Mouse (Mus musculus) testis, postnatal 14 days (tissue): Measurements from ENCODE around the gene Rfx2.

Experiments
- DNase-seq: peaks from one replicate; pipeline ENCODE4 v3.0.0; 2021; ENCODE audit warnings: low spot score

The Rfx2 gene

DNA sequence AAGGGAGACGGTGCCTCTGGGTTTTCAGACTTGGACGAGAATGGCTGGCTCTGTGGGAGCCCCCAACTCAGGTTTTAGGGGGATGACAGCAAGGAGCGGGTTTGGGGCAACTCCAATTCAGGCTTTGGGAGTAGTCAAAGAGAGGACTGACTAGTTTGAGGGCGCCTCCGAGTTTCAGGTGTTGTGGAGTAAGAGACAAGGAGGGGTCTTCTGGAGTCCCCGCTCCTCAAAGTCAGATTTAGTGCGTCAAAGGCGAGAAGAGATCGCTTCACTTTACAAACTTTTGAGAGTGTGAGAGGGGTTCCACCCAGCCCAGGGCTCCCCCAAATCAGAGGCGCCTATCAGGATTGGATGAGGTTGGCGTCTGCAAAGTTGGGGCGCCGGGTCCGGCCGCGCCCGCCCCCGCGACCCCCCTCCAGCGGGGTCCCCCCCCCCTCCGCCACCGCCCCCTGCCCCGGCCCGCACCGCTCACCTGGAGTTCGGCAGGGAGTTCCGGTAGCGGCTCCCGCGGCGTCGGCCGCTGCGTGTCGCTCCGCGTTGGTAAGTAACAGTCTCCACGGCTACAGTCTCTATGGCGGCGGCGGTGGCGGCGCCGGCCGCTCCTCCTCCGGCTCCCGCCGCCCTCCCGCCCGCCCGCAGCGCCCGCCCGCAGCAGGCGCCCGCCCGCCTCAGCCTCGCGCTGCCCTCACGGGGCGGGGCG lies at the start of gene Rfx2:
Gene Rfx2 (minus strand): TSS at position 603 of the 700 bp plus-strand sequence.
- peak; percentile 60 for DNase-seq

DNA sequence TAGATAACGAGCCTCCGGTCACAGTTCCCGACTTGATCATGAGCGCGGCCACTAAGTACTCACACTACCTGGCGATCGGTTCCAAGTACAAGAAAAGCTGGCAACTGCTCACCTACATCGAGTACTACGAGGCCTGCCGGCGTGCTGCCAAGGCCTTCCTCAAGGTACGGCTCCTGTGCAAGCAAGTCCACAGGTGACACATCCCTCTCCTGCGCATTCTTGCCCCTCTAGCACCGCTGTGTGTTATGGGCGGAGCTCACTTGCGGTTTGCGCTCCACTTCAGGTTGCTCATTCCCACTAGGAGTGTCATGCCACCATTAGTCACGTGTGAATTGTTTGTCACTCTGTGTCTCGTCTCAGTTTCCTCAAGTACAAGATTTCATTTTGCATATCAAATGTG lies 46.6 kb upstream of the Rfx2 start:
- DNase-seq = no peak

DNA sequence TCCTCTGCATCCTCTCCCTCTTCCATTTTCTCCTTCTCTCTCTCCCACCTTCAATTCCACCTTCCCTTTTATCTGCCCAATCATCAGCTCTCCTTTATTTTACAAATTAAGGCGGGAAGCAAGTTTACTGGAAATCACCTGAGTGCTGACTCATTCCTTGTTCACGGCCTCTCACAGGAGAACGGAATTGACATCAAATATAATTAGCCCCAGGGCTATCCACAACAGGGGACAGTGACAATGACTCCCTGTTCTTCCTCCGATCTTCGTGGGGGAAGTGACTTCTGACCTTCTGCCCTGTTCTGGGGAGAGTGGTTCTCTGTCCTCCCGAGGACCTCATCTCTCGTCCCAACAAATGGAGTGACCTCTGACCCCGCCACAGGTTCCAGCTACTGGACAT lies 46.2 kb upstream of the Rfx2 start:
- no peak for DNase-seq

DNA sequence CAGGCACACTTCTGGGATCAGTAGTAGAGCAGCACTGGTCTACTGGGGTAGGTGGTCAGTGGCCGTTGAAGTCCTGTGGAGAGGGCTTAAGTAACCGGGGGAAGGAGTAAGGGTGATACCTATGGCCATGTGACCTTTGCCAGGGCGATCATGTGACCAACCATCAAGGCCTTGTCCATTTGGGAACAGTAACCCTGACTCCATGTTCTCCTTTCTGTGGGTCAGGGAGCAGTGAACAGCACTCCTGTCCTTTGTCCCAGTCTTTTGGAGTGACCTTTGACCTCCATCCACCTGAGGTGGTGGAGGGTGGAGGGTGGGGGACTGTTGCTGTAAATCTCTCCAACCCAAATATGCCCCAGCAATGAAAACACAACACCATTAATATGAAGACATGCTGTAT lies 45.7 kb upstream of the Rfx2 start:
- no peak for DNase-seq

DNA sequence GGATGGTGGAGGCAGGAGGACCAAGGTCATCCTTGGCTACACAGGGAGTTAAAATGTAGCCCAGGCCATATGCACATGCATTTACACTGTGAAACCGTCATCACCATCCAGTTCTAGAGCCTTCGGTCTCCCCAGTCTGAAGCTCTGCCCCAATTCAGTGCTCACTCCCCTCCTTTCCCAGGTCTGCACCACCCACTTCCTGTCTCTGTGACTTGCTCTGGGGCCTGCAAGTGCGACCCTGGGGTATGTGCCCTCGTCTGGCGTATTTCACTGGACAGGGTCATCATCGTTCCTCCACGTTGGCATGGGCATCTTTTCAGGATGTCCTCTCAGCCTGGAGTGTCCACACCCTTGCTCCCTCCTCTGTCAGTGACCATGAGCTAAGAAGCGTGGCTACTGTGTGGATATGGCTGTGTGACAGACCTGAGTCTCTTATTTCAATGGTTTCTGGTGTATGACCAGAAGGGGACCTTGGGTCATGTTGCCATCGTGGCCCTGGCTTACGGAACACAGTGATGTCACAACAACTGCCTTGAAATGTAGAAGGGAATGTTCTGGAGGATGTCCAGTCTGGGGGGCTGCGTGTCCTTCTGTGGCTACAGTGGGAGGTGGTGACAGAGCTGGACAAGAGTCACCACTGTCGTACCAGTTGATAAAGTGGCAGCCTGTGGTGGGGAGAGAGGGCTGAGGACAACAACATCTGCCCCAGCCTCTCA lies 44.3 kb upstream of the Rfx2 start, which contains the start of gene 1700061G19Rik:
Gene 1700061G19Rik (plus strand): TSS at position 542 of the 716 bp plus-strand sequence.
- DNase-seq = no peak

DNA sequence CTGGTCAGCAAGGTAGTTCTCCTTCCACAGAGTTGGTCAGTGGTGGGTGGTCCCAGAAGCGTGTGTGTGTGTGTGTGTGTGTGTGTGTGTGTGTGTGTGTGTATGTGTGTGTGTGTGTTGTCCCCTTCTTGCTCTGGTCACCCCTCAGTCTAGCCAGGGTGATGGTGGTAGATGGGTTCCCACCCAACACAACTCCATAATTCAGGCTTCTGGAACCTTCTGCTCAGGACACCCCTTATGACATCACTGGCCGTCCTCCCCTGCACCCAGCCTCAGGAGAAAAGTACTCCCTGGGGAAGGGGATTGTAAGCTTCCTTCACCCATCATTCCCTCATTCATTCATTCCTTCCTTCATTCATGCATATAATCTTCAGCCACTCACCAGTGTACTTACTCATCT lies 43.4 kb upstream of the Rfx2 start, which contains the start of gene Acsbg2:
Gene Acsbg2 (minus strand): TSS at position 211 of the 400 bp plus-strand sequence.
- no peak for DNase-seq

DNA sequence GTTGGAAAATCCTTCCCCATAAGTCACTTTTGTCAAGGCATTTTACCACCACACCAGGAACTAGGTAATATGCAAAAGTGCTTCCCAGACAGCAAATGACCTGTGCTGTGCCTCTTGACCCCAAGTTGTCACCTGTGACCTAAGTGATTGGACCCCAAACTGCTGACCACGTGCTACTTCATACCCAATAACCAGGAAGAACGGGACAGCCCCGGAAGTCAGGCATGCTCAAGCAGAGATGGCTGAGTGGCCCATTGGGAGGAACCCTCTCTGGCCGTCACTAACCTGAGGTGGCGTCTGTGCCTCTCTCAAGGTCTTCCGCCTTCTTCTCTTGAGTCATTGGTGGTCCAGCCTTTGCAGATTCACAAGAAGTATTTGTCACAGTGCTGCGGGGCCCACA lies 41.7 kb upstream of the Rfx2 start:
- no peak for DNase-seq

DNA sequence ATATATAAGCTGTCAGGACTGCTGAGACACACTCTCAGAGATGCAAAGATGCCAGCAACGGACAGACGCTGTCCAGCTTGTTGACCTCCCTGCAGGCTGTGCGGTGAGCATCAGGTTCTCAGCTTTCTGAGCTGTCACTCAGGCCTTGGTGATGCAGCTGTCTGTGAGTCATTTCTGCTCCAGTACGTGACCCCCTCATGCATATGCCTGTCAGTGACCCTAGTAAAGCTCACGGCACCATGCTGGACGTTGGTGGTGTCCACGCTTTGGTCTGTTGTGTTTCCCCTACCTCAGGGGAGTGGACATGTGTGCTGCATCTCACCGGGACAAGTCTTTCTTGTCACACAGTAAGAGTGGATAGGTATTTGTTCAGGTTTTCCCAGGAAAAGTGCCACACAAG lies 41.0 kb upstream of the Rfx2 start:
- no peak for DNase-seq

DNA sequence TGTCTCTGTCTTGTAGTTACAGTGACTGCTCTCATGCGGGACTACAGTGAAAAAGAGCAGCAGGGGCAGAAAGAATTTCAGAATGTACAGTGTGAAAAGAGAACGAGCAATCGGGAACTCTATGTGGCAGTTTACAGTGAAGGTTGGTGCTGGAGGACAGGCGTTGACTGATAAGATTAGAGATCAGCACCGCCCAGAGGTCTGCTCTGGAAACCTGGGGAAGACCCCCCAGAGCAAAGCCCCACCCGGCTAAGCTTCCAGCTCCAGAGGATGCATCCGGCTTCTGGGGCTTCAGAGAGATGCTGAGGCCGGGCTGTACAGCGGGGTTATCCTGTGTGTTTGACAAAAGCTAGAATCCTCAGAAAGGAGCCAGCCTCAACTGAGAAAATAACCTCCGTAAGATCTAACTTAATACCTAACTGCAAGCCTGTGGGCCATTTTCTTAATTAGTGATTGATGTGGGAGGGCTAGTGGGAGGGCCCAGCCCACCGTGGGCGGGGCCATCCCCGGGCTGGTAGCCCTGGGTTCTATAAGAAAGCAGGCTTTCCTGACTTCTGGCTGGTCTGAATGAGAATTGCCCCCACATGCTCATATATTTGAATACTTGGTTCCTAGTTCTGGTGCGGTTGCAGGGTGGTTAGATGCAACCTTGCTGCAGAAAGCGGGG lies 39.6 kb upstream of the Rfx2 start:
- DNase-seq = no peak

DNA sequence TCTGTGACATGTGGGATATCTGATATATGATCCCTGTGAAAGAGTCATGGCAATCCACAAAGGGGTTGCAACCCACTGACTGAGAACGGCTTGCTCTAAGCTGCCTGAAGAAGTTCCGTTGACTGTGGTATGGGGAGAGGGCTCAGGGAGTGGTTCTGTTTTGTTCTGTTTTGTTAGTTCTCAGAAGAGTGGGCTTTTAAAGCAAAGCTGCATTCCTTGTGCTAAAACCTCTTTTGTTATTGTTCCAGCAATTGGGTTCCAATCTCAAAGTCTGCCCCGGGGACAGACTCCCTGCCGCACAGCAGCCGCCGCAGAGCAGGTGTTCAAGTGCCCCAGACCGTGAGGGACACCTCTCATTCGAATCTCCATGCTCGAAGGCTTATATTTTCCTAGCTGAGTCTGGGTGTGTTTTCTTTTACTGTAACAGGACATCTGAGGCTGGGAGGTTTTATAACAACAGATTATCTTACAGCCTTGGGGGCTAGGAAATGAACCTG lies 38.7 kb upstream of the Rfx2 start:
- DNase-seq = no peak

DNA sequence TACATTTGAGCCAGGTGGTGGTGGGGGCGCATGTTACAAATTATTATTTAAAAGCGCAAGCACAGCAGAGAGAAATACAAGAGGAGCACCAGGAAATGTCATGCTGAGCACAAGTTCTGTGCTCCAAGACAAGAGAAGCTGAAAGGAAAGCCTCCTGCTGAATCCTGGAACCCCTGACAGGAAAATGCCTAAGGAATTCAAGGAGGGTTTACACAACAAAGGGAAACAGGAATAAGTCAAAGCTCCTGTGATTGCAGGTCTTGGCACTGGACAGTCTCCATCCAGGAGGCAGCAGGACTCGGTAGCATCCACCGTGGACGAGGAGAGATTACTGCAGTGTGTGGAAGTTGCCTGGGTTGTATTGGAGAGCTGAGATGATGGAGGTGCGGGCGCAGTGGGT lies 35.3 kb upstream of the Rfx2 start:
- DNase-seq = no peak

DNA sequence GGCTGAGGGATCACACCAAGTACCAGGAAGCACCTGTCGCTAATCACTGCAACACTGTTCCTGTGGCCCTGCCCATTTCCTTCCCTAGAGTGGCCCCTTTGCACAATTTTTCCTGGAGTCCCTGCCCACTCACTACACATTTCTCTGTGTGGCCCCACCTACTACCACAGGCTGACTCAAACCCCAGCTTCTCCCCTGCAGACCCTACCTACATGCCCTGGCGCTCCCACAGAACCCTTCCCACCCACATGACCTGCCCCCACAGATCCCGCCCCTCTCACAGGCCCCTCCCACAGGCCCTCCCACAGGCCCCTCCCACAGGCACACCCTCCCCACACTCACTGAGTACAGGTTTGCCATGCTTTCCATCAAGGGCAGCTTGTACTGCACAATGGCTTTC lies 30.4 kb upstream of the Rfx2 start:
- DNase-seq = no peak

DNA sequence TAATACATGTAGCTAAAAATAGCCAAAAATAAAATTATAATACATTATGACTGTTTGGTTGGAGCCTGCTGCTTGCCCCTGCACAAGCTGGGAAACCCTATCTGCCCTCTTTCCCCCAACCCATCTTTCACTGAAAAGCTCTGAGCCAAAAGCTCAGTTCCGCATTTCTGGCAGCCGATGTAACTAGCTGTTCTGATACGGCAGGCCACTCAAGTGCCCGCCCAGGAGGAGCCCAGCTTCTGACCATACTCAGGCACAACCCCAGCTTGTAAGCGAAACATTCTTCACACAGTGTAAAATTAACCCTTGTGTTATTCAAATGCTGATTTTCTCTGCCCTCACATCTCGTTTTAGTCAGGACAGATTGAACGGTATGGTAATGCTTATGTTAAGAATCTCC lies 28.1 kb upstream of the Rfx2 start:
- DNase-seq = no peak

DNA sequence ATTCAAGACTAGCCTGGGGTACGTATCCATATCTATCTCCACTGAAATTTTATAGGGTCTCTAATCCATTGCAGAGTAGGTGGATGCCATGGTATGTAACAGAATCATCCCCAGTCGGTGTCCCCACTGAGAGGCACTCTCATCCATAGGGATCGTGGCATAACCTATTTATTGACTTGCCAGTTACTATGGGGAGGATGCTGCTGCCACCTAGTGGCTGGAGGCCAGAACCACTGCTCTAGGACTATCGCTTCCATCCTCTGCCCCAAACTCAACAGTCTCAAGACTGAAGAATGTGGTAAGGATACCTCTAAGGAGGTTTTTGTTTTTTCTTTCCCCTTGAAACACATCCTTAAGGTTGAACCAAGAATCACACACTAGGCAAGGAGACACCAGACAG lies 27.4 kb upstream of the Rfx2 start:
- peak; percentile 55 for DNase-seq

DNA sequence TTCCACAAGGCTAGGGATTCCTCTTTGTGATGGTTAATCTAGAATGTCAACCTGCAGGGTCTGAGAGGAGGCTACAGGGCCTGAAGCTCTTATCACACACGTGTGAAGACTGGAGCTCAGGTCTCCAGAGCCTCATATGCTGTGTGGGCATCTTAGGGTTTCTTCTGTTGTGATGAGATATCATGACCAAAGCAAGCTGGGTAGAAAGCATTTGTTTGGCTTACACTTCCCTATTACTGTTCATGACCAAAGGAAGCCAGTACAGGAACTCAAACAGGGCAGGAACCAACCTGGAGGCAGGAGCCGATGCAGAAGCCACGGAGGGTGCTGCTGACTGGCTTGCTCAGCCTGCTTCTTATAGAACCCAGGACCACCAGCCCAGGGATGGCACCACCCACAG lies 24.6 kb upstream of the Rfx2 start:
- no peak for DNase-seq

DNA sequence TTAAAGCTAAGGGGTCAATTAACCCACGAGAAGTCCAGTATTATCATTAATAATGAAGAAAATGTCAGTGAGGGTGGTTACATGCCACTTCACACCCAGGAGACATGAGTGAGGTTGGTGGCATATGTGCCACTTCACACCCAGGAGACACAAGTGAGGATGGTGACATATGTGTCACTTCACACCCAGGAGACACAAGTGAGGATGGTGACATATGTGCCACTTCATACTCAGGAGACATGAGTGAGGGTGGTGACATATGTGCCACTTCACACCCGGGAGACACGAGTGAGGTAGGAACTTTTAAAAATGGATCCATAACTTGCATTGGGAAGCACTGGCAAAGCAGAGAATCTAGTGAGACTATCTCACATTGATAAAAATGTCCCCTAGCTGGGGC lies 20.4 kb upstream of the Rfx2 start:
- no peak for DNase-seq

DNA sequence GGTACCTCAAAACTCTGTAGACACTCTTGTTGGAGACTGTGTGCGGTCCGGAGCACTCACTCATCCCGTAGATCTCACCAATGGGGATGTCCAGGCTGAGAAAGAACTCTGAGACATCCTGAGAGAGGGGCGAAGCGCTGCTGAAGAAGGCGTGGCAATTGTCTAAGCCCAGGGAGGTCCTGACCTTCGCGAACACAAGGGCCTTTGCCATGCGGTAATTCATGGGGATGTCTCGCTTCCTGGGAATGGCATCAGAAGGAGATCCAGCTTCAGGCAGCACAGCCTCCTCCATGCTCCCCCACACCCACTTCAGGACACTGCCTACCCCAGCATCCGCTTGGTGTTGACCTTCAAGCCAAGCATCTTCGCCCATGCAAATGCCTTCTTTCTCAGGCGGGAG lies 18.9 kb upstream of the Rfx2 start:
- DNase-seq = no peak

DNA sequence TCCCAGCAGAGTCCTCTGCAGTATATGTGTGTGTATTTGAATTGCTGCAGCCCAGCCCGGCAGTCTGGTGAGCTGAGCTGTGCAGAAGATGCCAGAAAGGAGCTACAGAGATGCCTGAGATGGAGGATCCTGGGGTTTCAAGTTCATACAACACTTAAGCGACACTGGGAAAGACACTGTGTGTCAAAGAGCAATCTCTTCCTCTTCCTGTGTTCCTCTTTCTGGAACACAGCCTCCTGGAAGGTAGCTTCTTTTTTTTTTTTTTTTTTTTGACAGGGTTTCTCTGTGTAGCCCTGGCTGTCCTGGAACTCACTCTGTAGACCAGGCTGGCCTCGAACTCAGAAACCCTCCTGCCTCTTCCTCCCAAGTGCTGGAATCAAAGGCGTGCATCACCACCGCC lies 18.0 kb upstream of the Rfx2 start:
- DNase-seq = no peak

DNA sequence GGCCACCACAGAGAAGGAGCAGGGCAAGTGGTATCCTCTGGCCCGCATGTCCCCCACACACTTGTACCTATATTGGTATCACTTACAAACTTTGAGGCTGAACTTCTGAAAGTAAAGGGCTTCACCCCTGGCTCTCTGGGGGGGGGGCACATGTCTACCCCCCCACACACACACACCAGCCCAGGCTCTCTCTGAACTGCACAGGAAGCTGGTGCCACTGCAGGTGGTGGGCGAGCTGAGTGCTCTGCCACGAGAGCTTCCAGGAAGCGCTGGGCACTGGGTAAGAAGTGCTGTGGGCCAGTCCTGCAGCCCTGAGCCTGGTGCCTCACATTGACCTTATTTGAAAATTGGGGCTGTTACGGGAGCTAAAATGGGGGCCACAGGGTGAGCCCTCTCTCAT lies 12.9 kb upstream of the Rfx2 start:
- no peak for DNase-seq

DNA sequence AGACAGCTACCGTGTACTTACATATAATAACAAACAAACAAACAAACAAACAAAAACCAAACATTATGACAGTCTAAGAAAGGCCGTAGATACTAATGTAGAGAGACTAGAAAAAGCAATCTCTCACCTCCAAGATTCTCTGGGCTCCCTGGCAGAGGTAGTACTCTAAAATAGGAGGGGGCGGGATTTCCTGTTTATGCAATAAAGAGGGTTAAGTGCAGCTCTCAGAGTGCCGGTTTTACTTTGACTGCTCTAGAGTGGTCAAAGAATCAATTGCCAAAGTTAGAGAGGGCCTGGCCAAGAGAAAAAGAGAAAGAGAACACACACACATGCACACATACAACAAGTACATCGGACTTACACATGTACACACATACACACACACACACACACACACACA lies 11.4 kb upstream of the Rfx2 start:
- no peak for DNase-seq

DNA sequence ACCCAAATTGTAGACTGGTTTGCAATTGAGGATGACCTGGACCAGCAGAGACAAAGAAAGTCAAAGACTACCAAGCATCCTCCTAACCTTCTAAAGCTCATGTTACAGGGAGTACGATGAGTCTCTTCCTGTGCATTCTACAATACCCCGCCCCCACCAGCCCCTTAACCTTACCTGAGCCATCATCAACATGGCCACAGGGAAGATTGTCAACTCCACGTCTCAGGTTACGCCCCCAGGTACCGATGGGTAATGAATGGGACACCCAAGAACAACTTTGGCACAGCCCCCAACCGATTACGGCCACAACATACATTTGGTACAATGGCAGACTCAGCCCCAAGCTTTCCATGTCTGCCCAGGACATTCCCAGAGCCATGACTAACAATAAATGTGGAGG lies 9.7 kb upstream of the Rfx2 start:
- DNase-seq = no peak

DNA sequence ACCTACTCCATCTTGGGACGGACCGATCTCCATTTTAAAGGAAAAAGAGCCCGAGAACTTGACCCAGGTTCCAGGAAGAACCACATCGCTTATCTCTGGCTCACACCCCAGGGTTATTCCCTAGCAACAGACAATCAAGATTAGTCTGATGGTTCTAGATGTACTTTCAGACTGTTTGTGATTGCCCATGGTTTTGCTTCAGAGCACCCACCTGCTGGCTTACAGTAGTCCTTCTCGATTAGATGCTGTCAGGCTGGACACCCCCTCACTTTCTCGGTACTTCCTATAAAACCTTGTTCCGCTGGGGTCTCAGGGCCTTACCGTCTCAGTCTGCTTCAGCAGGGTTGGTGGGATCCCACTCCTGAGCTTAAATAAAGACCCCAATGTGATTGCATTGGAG lies 5.5 kb upstream of the Rfx2 start:
- no peak for DNase-seq

DNA sequence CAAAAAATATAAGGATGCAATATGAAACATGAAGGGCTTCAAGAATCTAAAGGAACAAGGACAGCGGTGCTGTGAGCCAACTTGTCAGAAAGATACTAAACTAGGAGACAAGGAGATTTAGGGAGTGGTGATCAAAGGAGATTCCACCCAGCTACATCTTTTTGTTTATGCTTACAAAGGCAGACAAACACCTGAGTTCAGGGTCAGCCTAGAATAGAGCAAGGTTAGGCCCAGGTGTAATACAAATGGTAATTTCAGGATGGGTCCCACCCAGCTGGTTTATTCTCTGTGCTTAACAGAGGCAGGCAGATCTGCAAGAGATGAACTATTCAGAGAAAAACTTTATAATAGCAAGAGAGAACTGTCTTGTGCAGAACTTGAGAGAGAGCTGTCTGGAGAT lies 2.6 kb upstream of the Rfx2 start:
- no peak for DNase-seq
